Mouse (Mus musculus): ENCODE measurements at regions not wholly inside any gene's neighbourhood (a gene's known extent, or its start where the extent isn't known, plus 50 kb on each side); places are given as distances from the start of the nearest gene placed in this dataset.
A peak's percentile ranks its signal among the peaks of the same experiment; 100 is the strongest.

DNA sequence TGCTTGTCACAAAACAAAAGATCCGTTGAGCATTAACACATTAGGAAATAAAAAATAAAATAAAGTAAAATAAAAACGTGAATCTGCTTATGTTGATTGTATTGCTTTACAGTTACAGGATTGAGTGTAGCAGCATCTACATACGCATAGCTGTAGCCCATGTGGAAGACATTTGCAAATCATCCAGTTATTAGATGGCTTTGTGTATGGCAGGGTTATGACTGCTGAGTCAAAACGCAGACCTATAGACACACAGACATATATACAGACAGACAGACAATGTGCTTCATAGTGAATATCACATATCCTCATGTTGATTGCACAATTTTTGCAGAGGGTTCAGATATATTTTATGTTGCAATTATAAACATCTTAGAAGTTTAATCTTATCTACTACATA is 64.5 kb downstream of the Gm11146 start:
- H3K4me1 ChIP-seq (replicated peaks) = peaks cover 35% of the 10 kb centered on the region
- peak overlapping the region; percentile 96 for H3K27ac ChIP-seq
- H3K4me3 ChIP-seq (replicated peaks) = peak overlapping the region; percentile 30
- H3K9me3 ChIP-seq = no peaks in the 10 kb centered on the region
- no peaks in the 10 kb centered on the region for H3K27me3 ChIP-seq
- no peaks in the 10 kb centered on the region for H3K36me3 ChIP-seq
- peak overlapping the region; percentile 53 for H3K4me2 ChIP-seq (replicated peaks)
- H3K9ac ChIP-seq (replicated peaks) = peak overlapping the region; percentile 59; the same call in 1 of the 2 replicates
- ATAC-seq = peak; percentile 48; the same call in 1 of the 2 replicates
- 64% methylated on average over 4 of the region's 4 CpGs for WGBS

DNA sequence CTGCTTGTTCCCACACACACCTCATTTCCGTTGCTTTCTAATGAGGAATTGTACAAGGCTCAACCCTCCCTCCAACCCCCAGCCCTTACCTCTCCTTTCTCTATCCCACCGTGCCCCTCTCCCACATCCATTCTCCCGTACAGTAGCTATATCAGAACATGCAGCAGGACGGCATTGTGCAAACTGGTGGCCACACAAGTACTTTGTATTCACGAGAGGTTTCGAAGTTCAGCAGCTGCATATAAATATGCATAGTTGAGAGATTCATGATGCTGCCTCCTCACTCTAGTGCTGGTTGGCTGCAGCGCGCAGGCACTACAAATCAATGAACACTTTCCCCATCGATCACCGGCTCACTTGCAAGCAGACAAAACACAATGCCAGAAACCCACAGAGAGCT is 65.1 kb downstream of the Gm11146 start:
- peak; percentile 96 for ATAC-seq
- WGBS = 16% methylated on average over 10 of the region's 10 CpGs
- H3K4me1 ChIP-seq (replicated peaks) = peaks cover 30% of the 10 kb centered on the region
- no peaks in the 10 kb centered on the region for H3K9me3 ChIP-seq
- no peaks in the 10 kb centered on the region for H3K36me3 ChIP-seq
- peak overlapping the region; percentile 30 for H3K4me3 ChIP-seq (replicated peaks)
- H3K9ac ChIP-seq (replicated peaks) = peak overlapping the region; percentile 59
- no peaks in the 10 kb centered on the region for H3K27me3 ChIP-seq
- H3K27ac ChIP-seq = peak overlapping the region; percentile 96
- H3K4me2 ChIP-seq (replicated peaks) = peak overlapping the region; percentile 53

DNA sequence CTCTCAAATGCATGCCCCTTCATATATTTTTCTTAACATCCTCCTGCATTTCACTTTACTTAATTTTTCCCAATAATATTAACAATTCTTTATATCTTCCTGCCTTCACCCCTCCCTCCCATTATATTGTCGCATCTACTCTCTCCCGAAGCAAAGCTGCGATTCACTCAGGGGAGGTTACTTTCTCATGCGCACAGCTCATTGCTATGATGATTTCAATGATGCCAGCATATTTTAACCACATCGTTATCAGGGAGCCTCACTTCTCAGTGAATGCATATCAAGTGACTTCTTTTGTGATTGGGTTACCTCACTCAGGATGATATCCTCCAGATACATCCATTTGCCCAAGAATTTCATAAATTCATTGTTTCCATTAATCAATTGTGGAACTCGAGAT is 65.6 kb downstream of the Gm11146 start:
- Histone ChIP-seq H3K4me2 (replicated peaks) (peak overlapping the region; percentile 53), H3K36me3 (no peaks in the 10 kb centered on the region), H3K9me3 (no peaks in the 10 kb centered on the region), H3K27ac (peak overlapping the region; percentile 96), H3K27me3 (no peaks in the 10 kb centered on the region), H3K4me1 (replicated peaks) (peaks cover 30% of the 10 kb centered on the region), H3K9ac (replicated peaks) (peak overlapping the region; percentile 59), H3K4me3 (replicated peaks) (peak overlapping the region; percentile 30)
- ATAC-seq = peak; percentile 84
- WGBS = 22% methylated on average over 6 of the region's 6 CpGs

DNA sequence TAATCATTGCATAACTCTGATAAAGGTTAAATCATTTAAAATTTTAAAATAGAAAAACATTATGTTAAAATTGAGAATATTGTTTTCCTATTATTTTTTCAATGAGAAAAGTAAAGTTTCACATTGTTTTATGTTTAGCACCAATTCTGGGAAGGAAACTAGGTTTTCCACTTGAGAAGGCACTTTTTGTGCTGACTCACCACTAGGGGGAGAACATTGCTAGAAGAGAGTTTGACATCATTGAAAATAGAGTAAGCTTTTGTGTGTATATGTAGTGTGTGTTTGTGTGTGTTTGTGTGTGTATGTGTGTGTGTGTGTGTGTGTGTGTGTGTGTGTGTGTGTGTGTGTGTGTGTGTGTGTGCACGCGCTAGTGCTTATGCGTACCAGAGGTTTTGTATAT is 66.9 kb downstream of the Gm11146 start:
- H3K27ac ChIP-seq = peak overlapping the region; percentile 84; the same call in 1 of the 2 replicates
- no peak overlapping the region for H3K4me3 ChIP-seq (replicated peaks)
- no peak for ATAC-seq
- H3K27me3 ChIP-seq = no peaks in the 10 kb centered on the region
- H3K4me1 ChIP-seq (replicated peaks) = peaks cover 30% of the 10 kb centered on the region
- H3K36me3 ChIP-seq = peaks cover 6% of the 10 kb centered on the region; the same call in 1 of the 2 replicates
- H3K4me2 ChIP-seq (replicated peaks) = no peak overlapping the region
- 81% methylated on average over 3 of the region's 3 CpGs for WGBS
- no peaks in the 10 kb centered on the region; the same call in 1 of the 2 replicates for H3K9me3 ChIP-seq
- no peak overlapping the region for H3K9ac ChIP-seq (replicated peaks)

DNA sequence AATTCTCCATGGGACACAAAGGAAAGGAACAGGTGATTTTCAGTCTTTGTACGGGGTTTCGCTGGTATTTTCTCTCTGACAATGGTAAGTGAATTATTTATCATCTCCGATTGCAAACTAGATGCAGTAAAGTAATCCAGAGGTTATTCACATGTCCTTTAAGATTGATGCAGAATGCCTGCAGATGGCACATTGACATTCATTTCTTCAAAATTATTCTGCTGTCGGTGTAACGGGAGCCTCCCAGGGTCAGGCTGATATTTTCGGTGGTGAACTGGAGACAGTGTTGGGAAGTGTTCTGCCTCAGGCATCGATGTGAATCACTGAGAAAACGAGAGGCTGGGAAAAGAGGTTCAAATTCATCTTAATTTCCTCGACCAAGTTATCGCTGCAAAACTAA is 70.3 kb downstream of the Gm11146 start:
- Histone ChIP-seq H3K4me3 (replicated peaks) (no peak overlapping the region), H3K4me1 (replicated peaks) (peaks cover 13% of the 10 kb centered on the region), H3K4me2 (replicated peaks) (no peak overlapping the region), H3K27me3 (no peaks in the 10 kb centered on the region), H3K36me3 (peaks cover 6% of the 10 kb centered on the region; the same call in 1 of the 2 replicates), H3K9ac (replicated peaks) (no peak overlapping the region), H3K9me3 (no peaks in the 10 kb centered on the region; the same call in 1 of the 2 replicates), H3K27ac (peak overlapping the region; percentile 62; the same call in 1 of the 2 replicates)
- 58% methylated on average over 10 of the region's 10 CpGs for WGBS
- ATAC-seq = no peak

DNA sequence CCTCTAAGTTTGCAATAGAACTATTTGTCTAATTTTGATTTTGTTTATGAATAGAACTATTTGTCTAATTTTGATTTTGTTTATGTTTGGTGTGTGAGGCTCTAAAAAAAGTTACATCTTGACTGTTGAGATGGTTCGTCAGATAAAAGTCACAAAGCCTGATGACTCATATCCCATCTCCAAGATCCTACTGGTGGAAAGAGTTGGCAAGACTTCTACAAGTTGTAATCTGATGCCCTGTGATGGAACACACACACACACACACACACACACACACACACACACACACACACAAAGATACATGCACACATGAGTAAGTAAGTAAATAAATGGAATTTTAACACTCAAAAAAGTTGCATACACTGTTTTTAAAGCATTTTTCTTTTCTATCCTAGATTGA is 73.9 kb downstream of the Gm11146 start:
- H3K4me2 ChIP-seq (replicated peaks) = no peak overlapping the region
- no peak overlapping the region for H3K9ac ChIP-seq (replicated peaks)
- no peaks in the 10 kb centered on the region for H3K27me3 ChIP-seq
- H3K4me1 ChIP-seq (replicated peaks) = 0 out of 2 replicates have a peak, but pooled peaks cover 3% of the 10 kb centered on the region
- peaks cover 6% of the 10 kb centered on the region; the same call in 1 of the 2 replicates for H3K36me3 ChIP-seq
- no peak overlapping the region for H3K4me3 ChIP-seq (replicated peaks)
- 84% methylated on average over 1 of the region's 1 CpGs for WGBS
- no peak for ATAC-seq
- no peaks in the 10 kb centered on the region; the same call in 1 of the 2 replicates for H3K9me3 ChIP-seq
- no peak overlapping the region for H3K27ac ChIP-seq

DNA sequence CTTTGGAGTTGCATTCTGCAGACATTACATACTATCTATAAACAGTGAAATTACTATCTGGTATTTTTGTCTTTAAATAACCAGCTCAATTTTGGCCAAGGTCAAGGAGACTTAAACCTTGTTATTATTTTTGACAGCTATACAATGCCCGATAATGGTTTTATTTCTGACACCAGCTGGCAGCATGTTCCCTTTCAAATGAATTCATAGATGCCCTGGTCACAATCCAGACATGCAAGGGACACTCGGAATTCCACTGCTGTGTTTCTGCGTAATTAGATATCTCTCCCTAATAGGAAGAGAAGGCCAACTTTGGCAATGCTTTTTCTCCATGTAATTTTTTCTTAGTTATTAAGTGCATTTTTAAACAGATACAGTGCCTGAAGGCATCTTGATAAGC is 87.3 kb downstream of the Gm11146 start:
- 52% methylated on average over 3 of the region's 3 CpGs for WGBS
- no peak overlapping the region for H3K9ac ChIP-seq (replicated peaks)
- no peak overlapping the region for H3K4me3 ChIP-seq (replicated peaks)
- peaks cover 2% of the 10 kb centered on the region; the same call in 1 of the 2 replicates for H3K36me3 ChIP-seq
- no peaks in the 10 kb centered on the region for H3K27me3 ChIP-seq
- peak overlapping the region; percentile 44; the same call in 1 of the 2 replicates for H3K27ac ChIP-seq
- no peaks in the 10 kb centered on the region for H3K9me3 ChIP-seq
- no peak for ATAC-seq
- peaks cover 13% of the 10 kb centered on the region for H3K4me1 ChIP-seq (replicated peaks)
- no peak overlapping the region for H3K4me2 ChIP-seq (replicated peaks)

DNA sequence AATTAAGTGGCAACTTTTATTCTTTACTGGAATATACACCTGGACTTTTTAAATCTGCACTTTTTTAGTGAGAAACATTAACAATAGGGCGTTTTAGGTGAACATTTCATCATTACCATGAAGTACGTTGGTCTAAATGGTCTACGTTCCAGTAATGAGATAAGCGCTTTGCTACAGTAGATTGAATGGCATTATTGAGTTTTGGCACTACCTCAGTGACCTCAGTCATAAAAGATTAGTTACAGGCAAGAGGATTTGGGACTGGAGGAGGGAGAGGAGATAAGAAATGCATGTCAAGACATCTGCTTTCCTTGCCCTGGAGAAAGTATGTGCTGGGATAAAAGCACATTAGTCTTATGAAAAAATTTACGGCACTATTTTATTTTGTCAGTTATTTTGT is 98.3 kb downstream of the Gm11146 start:
- H3K9me3 ChIP-seq = no peaks in the 10 kb centered on the region
- no peak overlapping the region for H3K9ac ChIP-seq (replicated peaks)
- WGBS = 41% methylated on average over 5 of the region's 5 CpGs
- peak overlapping the region; percentile 22; the same call in 1 of the 2 replicates for H3K4me3 ChIP-seq (replicated peaks)
- peak overlapping the region; percentile 40 for H3K4me2 ChIP-seq (replicated peaks)
- no peak overlapping the region for H3K27ac ChIP-seq
- ATAC-seq = no peak
- H3K36me3 ChIP-seq = peaks cover 7% of the 10 kb centered on the region; the same call in 1 of the 2 replicates
- H3K4me1 ChIP-seq (replicated peaks) = peaks cover 39% of the 10 kb centered on the region
- no peaks in the 10 kb centered on the region for H3K27me3 ChIP-seq

DNA sequence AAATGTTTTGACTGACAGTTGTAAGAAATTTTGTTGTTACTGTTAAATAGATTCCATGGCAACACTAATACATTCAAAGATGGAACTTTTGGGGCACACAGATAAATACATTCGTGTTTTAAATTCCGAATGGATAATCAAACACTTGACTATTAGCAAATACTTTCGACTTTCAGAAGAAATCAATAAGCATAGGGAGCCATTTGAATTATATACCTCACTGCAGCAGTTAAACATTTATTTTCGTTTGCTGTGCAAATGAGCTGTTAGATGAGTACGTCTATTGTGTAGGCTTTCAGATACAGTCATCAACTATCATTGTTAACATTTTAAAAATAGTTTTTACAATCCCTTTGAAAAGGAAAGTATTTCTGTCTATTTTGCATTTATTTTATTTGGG is 99.0 kb downstream of the Gm11146 start:
- H3K27me3 ChIP-seq = no peaks in the 10 kb centered on the region
- H3K9me3 ChIP-seq = no peaks in the 10 kb centered on the region
- H3K4me2 ChIP-seq (replicated peaks) = no peak overlapping the region
- peak overlapping the region; percentile 23 for H3K4me3 ChIP-seq (replicated peaks)
- H3K9ac ChIP-seq (replicated peaks) = no peak overlapping the region
- H3K27ac ChIP-seq = no peak overlapping the region
- peaks cover 39% of the 10 kb centered on the region for H3K4me1 ChIP-seq (replicated peaks)
- no peak for ATAC-seq
- peaks cover 7% of the 10 kb centered on the region; the same call in 1 of the 2 replicates for H3K36me3 ChIP-seq
- WGBS = 61% methylated on average over 5 of the region's 5 CpGs

DNA sequence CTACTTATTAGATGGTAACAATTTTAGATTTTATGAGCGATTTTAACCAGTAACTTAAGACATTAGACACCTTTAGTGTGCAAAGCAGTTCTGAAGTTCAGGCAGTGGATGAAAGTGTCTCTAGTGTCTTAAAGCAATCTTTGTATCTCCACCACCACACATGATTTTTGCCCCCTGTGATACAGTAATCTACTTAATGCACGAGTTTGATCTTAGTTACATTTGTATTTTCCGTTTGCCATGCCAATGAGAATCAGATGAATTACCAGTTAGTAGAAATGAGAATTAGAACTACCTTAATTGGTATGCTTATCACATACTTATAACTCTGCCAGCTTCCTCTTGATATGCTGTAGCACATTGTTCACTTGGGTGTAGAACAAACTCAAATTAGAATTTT is 99.9 kb downstream of the Gm11146 start:
- WGBS = 52% methylated on average over 3 of the region's 3 CpGs
- peaks cover under 1% of the 10 kb centered on the region; the same call in 1 of the 2 replicates for H3K36me3 ChIP-seq
- H3K9ac ChIP-seq (replicated peaks) = peak overlapping the region; percentile 49
- H3K4me1 ChIP-seq (replicated peaks) = peaks cover 39% of the 10 kb centered on the region
- no peak for ATAC-seq
- no peaks in the 10 kb centered on the region for H3K27me3 ChIP-seq
- H3K4me3 ChIP-seq (replicated peaks) = peak overlapping the region; percentile 35
- H3K27ac ChIP-seq = 0 out of 2 replicates have a peak overlapping the region, but pooled peaks have one; percentile 39
- H3K4me2 ChIP-seq (replicated peaks) = peak overlapping the region; percentile 43
- H3K9me3 ChIP-seq = no peaks in the 10 kb centered on the region

DNA sequence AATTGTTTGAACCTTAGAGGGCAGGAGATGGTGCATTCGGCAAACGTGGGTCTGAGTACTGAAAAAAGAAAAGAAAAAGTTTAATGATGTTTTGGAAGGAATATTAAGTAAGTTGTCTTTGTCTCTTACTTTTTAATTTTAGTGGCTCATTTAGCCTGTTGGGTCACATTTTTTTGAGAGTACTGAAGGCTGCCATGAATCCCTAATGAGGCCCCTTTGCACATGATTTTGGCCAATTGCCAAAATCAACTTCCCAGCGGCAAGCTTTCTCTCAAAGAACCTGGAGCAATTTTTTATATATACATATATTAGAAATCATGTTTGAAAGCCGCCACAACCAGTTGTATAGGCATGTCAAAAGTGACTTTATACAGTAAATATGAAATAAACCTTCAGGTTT is 100.9 kb downstream of the Gm11146 start:
- H3K4me2 ChIP-seq (replicated peaks) = peak overlapping the region; percentile 49
- peak overlapping the region; percentile 37 for H3K4me3 ChIP-seq (replicated peaks)
- H3K27ac ChIP-seq = peak overlapping the region; percentile 89
- peak overlapping the region; percentile 57 for H3K9ac ChIP-seq (replicated peaks)
- H3K27me3 ChIP-seq = no peaks in the 10 kb centered on the region
- WGBS = 32% methylated on average over 4 of the region's 4 CpGs
- no peaks in the 10 kb centered on the region for H3K36me3 ChIP-seq
- H3K4me1 ChIP-seq (replicated peaks) = peaks cover 39% of the 10 kb centered on the region
- no peak for ATAC-seq
- H3K9me3 ChIP-seq = no peaks in the 10 kb centered on the region

DNA sequence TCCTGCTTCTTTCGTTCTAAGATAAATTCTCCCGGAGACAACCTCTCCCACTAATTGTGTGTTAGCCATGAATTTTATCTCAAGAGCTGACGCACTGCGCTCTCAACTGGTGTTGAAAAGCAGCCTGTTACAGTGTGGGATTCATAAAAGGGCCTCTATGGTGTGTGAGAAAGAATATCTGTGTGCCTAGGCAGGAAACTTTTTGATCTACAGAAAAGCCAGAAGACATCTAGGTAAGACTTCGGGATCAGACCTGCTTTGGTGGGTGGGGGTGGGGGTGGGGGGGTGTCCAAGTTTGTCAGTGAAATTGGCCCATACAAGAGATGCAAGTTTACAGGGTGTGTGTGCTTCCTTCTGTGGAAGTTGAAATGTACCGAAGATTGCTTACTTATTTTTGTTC is 101.5 kb downstream of the Gm11146 start:
- 32% methylated on average over 6 of the region's 6 CpGs for WGBS
- Histone ChIP-seq H3K9me3 (no peaks in the 10 kb centered on the region), H3K27me3 (no peaks in the 10 kb centered on the region), H3K4me1 (replicated peaks) (peaks cover 39% of the 10 kb centered on the region), H3K9ac (replicated peaks) (peak overlapping the region; percentile 57), H3K4me3 (replicated peaks) (peak overlapping the region; percentile 37), H3K4me2 (replicated peaks) (peak overlapping the region; percentile 49), H3K36me3 (no peaks in the 10 kb centered on the region), H3K27ac (peak overlapping the region; percentile 89)
- ATAC-seq = peak; percentile 74

All from midbrain, embryonic 13.5 days (tissue).